Mouse (Mus musculus): Measurements from ENCODE around the gene Rpusd1.

DNA sequence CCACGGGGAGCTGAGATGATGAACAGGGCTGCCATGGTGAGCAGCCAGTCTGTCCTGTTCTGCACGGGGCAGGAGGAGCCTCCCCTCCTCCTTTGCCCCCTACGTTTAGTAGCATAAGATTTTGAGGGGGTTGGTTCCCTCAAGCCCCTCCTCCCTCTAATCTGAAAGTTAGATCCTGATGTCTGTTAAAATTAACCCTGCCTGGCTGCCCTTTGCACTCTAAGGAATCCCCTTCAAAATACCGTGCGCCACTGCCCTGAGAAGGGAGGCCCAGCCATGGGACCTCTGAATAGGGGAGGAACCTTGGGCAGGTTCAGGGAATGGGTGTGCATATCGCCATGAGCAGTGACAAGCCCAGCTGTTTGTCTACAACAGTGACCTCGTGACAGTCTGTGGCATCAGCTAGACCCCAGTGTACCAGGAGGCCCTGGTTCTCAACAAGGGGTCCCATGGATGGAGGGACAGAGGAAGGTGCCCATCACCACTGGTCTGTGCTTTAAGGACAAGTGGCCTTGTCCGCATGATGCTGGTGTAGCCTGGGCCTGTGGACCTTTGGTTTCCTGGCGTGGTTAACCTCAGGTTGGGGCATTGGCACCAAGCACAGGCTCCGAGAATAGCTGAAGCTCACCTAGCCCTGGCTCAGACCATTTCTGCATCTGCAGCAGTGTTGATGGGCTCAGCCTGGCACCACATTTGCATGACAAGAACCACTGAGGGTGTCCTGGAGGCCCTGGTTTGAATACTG is 48.0 kb downstream of the Rpusd1 start:
- TF ChIP-seq CTCF (IDR thresholded peaks at IDR 0.05; ENCODE audit: low read depth, low read length): no peak
- TF ChIP-seq POLR2A (IDR thresholded peaks at IDR 0.05; ENCODE audit: borderline replicate concordance, low read depth, low read length): no peak

Data from bone marrow macrophage, adult 2 months (primary cell).